Mouse (Mus musculus): ENCODE data around the gene Klhl12. TPM values are rescaled to one million over a fixed set of nuclear protein-coding genes. Genes with fewer than 3 reads are reported as not detected.

The Klhl12 gene
- 31.7 and 33.1 TPM in 2 replicates for polyA plus RNA-seq (2015; fragmentation: Nextera tagmentation; extraction: Ambion mirVana)

DNA sequence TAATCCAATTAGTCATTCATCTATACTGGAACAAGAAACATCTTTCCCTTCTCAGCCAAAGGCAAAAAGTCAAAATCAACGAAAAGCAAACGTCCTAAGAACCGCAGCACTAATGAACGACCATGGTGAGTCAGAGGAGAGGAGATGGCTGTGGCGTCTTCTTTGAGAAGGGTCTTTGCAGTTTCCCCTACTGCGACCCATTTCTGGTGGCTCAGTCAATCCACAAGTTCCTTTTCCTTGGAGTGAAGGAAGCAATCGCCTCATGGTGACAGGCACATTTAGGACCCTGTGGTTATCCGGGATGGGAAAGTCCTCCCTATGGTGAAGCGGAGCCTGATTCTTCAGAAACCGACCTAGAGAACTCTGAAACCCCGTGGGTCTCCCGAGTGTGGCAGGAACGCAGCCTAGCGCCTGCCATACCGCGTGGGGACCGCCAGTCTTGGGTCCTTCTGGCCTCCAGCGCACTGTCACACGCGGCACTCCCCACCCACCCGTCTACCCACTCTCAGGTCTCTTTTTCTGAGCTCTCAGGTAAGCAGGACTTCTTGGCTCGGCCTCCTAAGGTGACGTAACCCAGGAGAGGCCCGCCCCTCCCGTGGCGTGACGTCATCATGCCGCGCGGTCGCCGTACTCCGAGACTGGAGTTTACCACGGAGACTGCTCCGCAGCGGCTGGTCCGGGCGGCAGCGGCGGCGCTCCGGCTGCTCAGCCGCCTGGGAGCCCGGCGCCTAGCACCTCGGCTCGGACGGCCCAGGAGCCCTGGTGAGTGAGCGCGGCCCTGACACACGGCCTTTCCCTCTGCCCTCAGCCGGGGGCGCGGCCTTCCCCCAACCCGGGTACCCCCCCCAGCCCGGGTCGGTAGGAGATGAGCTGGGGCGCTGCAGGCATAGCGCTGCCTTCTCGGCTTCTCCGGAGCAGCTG lies at the start of gene Klhl12:
Gene Klhl12, plus strand, starts transcription at position 628 of the 921 bp plus-strand sequence.
- H3K36me3 ChIP-seq, result peaks cover 18% of the 10 kb centered on the region
- 1% methylated on average over 54 of the region's 61 CpGs for WGBS
- H3K27me3 ChIP-seq, result no peaks in the 10 kb centered on the region
- H3K4me2 ChIP-seq, result peak within 1 kb of the TSS; percentile 78
- peaks cover 21% of the 10 kb centered on the region for H3K4me1 ChIP-seq
- H3K9ac ChIP-seq, result peak within 1 kb of the TSS; percentile 95
- ATAC-seq (ENCODE audit: insufficient number of reproducible peaks, insufficient read depth, low FRiP score, low TSS enrichment, low read depth), result peak; percentile 89
- H3K9me3 ChIP-seq, result no peaks in the 10 kb centered on the region
- H3K4me3 ChIP-seq, result peak within 1 kb of the TSS; percentile 97
- H3K27ac ChIP-seq, result peak within 1 kb of the TSS; percentile 85

DNA sequence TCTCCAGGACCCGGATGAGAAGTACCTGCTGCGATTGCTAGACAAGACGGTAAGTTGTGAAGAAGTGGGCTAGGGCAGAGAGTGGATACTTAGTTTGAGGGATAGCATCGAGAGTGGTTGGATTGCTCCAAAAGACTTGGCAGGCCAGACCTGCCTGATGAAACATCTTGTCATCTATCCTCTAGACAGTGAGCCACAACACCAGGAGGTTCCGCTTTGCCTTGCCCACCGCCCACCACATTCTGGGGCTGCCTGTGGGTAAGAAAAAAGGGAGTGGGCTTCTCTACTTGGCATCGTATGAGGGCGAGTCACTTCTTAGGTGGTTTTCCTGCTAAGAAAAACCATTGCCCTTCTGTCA lies 48.9 kb upstream of the Klhl12 start:
- Histone ChIP-seq H3K4me1 (peaks cover 25% of the 10 kb centered on the region), H3K9me3 (no peaks in the 10 kb centered on the region), H3K9ac (peak overlapping the region; percentile 80), H3K36me3 (peaks cover 37% of the 10 kb centered on the region), H3K27ac (peak overlapping the region; percentile 81), H3K4me3 (peak overlapping the region; percentile 77), H3K4me2 (peak overlapping the region; percentile 78), H3K27me3 (no peaks in the 10 kb centered on the region)
- 29% methylated on average over 8 of the region's 8 CpGs for WGBS
- ATAC-seq (ENCODE audit: insufficient number of reproducible peaks, insufficient read depth, low FRiP score, low TSS enrichment, low read depth), result peak; percentile 39; the same call in 1 of the 2 replicates

DNA sequence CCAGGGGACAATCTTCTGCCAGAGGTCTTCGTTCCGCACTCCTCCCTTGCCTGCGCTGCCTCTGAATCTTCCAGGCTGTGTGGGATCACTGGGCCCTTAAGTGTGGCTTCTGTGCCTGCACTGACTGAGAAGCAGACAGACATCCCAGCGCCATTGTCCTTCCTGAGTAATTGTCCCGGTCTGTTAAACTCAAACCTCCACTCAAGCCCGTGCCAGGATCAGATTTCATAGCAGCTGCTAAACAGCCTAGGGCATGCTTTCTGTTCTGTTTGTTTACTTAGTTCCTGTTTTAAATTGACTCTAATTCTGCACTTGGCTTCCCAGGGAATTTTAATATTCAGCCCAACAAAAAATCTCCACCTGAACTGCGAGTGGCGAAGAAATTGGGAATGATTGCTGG lies 47.3 kb upstream of the Klhl12 start:
- H3K27ac ChIP-seq, result no peak overlapping the region
- no peak overlapping the region for H3K4me2 ChIP-seq
- WGBS, result 56% methylated on average over 8 of the region's 8 CpGs
- H3K36me3 ChIP-seq, result peaks cover 43% of the 10 kb centered on the region
- 0 out of 2 replicates have a peak overlapping the region, but pooled peaks have one; percentile 16 for H3K9ac ChIP-seq
- no peak overlapping the region for H3K4me3 ChIP-seq
- H3K4me1 ChIP-seq, result peaks cover 25% of the 10 kb centered on the region
- H3K9me3 ChIP-seq, result no peaks in the 10 kb centered on the region
- no peak for ATAC-seq (ENCODE audit: insufficient number of reproducible peaks, insufficient read depth, low FRiP score, low TSS enrichment, low read depth)
- H3K27me3 ChIP-seq, result no peaks in the 10 kb centered on the region

DNA sequence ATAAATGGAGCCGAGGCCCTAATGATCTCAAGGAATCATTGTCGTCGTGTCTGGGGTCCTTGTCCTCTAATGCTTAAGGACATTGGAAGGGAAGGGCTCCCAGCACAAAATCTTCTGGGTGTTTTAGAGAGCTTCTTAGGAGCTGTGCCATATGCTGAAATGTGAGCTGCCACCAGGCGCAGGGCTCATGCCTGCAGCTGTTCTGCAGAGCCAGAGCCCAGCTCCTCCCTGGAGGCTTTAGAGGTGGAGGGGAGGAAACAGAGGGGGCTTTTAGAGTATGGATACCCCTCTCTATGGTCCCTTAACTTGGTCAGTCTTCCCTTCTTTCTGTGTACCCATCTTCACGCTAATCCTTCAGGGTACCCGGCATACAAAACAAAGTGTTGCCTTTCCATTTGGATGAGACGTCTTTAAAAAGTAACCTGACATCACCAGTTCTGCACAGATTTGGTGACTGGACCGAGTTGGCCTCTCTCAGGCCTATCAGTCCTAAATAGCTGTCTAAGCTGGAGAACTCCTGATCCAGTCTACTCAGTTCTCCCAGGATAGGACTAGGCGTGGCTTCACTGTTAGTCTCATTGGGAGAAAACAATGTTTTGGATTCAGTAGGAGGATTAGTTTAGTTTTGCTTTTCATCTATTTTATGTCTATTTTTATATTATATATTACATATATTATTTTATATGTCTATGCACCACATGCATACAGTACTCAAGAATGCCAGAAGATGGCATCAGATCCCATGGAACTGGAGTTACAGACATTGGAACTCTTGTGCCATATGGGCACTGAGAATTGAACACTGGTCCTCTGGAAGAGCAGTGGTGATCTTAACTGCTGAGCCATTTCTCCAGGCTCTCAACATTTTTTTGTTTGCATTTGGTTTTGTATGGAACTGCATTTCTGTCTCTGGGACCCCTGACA lies 43.4 kb upstream of the Klhl12 start:
- H3K4me1 ChIP-seq, result peaks cover 35% of the 10 kb centered on the region
- H3K9ac ChIP-seq, result no peak overlapping the region
- H3K4me3 ChIP-seq, result no peak overlapping the region
- H3K9me3 ChIP-seq, result no peaks in the 10 kb centered on the region
- no peak for ATAC-seq (ENCODE audit: insufficient number of reproducible peaks, insufficient read depth, low FRiP score, low TSS enrichment, low read depth)
- no peak overlapping the region for H3K27ac ChIP-seq
- peaks cover 43% of the 10 kb centered on the region for H3K36me3 ChIP-seq
- no peak overlapping the region for H3K4me2 ChIP-seq
- 86% methylated on average over 9 of the region's 9 CpGs for WGBS
- no peaks in the 10 kb centered on the region for H3K27me3 ChIP-seq

DNA sequence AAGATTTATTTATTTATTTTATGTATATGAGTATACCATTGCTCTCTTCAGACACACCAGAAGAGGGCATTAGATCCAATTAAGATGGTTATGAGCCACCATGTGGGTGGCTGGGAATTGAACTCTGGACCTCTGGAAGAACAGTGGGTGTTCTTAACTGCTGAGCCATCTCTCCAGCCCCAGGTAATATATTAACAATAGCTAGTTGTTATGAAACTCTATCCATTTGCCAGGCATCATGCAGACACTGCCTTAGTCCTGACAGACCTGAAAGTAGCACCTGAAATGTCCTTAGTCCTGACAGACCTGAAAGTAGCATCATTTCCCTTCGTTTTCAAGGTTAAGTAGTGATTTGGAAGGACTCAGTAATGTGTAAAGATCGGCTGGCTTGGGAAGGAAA lies 41.3 kb upstream of the Klhl12 start:
- Histone ChIP-seq H3K4me2 (peak overlapping the region; percentile 61), H3K27ac (peak overlapping the region; percentile 97), H3K4me3 (no peak overlapping the region), H3K27me3 (no peaks in the 10 kb centered on the region), H3K36me3 (peaks cover 27% of the 10 kb centered on the region), H3K4me1 (peaks cover 41% of the 10 kb centered on the region), H3K9me3 (no peaks in the 10 kb centered on the region), H3K9ac (no peak overlapping the region)
- 42% methylated on average over 2 of the region's 2 CpGs for WGBS
- no peak for ATAC-seq (ENCODE audit: insufficient number of reproducible peaks, insufficient read depth, low FRiP score, low TSS enrichment, low read depth)

DNA sequence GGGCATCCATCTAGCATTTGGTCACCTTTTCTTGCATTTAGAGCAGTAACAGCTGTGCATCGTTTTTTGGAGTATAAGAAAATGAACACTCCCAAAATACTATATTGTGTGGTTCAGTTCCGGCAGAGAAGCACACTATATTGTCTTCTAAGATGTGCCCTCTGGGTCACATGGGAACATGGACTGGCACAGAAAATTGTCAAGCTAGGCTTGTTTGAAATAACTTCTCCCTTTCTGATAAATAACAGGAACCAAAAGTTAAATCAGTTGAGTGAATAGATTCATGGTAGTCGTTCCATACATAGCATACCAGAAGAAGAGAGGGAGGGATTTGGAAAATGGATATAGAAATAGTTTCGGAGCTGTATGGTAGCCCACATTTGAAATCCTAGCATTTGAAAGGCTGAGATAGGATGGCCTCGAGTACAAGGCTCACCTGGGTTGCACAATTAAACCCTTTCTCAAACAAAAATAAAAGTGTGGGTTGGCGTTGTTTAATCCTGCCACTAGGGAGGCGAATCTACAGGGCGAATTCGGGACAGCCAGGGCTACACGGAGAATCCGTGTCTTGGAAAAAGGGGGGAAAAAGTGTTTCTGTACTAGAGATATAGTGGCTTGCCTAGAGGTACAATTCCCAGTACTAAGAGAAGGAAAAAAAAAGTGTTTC lies 40.7 kb upstream of the Klhl12 start:
- 12% methylated on average over 11 of the region's 11 CpGs for WGBS
- ATAC-seq (ENCODE audit: insufficient number of reproducible peaks, insufficient read depth, low FRiP score, low TSS enrichment, low read depth), result no peak
- Histone ChIP-seq H3K27me3 (no peaks in the 10 kb centered on the region), H3K36me3 (peaks cover 23% of the 10 kb centered on the region), H3K9me3 (no peaks in the 10 kb centered on the region), H3K4me1 (peaks cover 47% of the 10 kb centered on the region), H3K27ac (peak overlapping the region; percentile 97), H3K4me2 (peak overlapping the region; percentile 61), H3K9ac (peak overlapping the region; percentile 95), H3K4me3 (peak overlapping the region; percentile 86)

DNA sequence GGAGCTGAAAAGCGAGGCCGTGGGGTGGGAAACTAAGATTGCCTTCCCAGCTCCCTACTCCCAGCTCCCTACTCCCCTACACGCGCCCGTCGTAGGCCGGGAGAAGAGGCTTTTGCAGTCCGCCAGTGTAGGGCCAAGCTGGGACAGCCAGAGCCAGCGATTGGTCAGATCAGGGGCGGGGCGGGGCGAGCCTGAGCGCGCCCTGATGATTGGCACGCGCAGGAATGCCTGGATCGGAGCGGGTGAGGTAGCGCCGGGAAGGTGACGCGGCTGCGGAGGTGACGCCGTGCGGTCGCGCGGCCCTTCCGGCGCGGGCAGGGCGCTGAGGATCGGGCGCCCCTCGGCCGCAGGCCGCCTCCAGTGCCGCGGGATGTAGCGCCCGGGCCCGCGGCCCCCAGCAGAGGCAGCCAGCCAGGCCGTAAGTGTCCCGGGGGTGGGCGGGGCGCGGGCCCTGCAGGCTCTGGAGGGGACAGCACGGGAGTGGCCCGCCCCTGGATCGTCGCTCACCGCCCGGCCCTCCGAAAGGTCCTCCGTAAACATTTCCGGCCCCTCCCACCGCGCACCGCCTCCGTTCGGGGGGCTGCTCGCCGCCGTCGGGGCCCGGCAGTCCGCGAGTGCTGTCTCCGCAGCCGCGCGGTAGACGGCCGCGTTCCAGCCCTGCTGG lies 40.0 kb upstream of the Klhl12 start, which contains the start of gene Adipor1:
Gene Adipor1, plus strand, starts transcription at position 211 of the 664 bp plus-strand sequence.
- Histone ChIP-seq H3K27ac (peak within 1 kb of the TSS; percentile 97), H3K27me3 (no peaks in the 10 kb centered on the region), H3K4me1 (peaks cover 52% of the 10 kb centered on the region), H3K9ac (peak within 1 kb of the TSS; percentile 95), H3K4me2 (peak within 1 kb of the TSS; percentile 61), H3K36me3 (peaks cover 16% of the 10 kb centered on the region), H3K4me3 (peak within 1 kb of the TSS; percentile 86), H3K9me3 (no peaks in the 10 kb centered on the region)
- WGBS, result under 1% methylated on average over 67 of the region's 77 CpGs
- ATAC-seq (ENCODE audit: insufficient number of reproducible peaks, insufficient read depth, low FRiP score, low TSS enrichment, low read depth), result peak; percentile 100

DNA sequence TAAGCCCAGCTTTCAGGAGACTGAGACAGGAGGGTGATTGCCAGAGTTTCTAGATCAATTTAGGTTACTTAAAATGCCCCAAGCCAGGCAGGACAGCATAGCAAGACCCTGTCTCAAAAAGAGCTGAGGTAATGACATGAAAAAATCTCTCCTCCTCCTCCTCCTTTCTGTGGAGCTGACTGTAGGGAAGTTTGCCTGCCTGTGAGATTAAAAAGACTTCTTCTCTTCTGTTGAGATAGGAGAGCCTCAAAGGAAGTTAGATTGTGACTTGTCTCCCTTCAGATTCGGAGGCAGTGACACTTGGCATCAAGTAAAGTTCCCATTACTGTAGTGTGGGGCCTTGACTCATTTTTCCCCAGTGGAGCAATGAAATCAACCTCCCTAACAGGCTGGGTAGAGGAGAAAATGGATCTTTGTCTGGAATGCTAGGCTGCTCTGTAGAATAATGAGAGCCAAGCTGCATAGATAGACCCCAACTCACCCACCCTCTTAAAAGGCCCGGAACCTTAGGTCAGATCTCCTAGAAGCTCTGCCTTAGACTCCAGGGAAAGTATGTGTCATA lies 36.8 kb upstream of the Klhl12 start:
- H3K4me1 ChIP-seq, result peaks cover 55% of the 10 kb centered on the region
- H3K9me3 ChIP-seq, result no peaks in the 10 kb centered on the region
- 0 out of 2 replicates have a peak overlapping the region, but pooled peaks have one; percentile 23 for H3K9ac ChIP-seq
- no peaks in the 10 kb centered on the region for H3K27me3 ChIP-seq
- ATAC-seq (ENCODE audit: insufficient number of reproducible peaks, insufficient read depth, low FRiP score, low TSS enrichment, low read depth), result no peak
- H3K4me2 ChIP-seq, result no peak overlapping the region
- WGBS, result 82% methylated on average over 2 of the region's 2 CpGs
- no peak overlapping the region for H3K4me3 ChIP-seq
- H3K36me3 ChIP-seq, result peaks cover 9% of the 10 kb centered on the region
- 0 out of 2 replicates have a peak overlapping the region, but pooled peaks have one; percentile 28 for H3K27ac ChIP-seq

DNA sequence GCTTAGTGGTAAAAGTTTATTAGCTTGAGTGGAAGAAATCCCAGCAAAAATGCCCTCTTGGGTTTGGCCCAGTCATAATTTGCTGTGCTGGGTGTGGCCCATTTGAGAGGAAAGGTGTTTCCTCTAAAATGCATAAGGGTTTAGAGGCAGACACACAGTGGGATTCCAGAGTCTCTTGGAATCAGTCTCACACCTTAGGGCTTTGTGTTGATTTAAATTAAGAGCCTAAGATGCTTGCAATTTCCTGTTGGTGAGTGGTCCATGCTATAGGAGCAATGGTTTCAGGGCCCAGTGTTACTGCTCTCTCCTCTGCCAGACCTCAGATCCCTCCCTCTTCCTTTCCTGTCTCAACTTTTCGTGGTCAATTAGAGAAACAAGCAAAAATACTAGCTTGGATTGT lies 36.2 kb upstream of the Klhl12 start:
- 55% methylated on average over 1 of the region's 1 CpGs for WGBS
- H3K4me1 ChIP-seq, result peaks cover 53% of the 10 kb centered on the region
- no peaks in the 10 kb centered on the region for H3K27me3 ChIP-seq
- H3K4me3 ChIP-seq, result no peak overlapping the region
- no peak overlapping the region for H3K4me2 ChIP-seq
- no peaks in the 10 kb centered on the region for H3K9me3 ChIP-seq
- ATAC-seq (ENCODE audit: insufficient number of reproducible peaks, insufficient read depth, low FRiP score, low TSS enrichment, low read depth), result no peak
- H3K9ac ChIP-seq, result no peak overlapping the region
- peak overlapping the region; percentile 28; the same call in 1 of the 2 replicates for H3K27ac ChIP-seq
- peaks cover 16% of the 10 kb centered on the region for H3K36me3 ChIP-seq

DNA sequence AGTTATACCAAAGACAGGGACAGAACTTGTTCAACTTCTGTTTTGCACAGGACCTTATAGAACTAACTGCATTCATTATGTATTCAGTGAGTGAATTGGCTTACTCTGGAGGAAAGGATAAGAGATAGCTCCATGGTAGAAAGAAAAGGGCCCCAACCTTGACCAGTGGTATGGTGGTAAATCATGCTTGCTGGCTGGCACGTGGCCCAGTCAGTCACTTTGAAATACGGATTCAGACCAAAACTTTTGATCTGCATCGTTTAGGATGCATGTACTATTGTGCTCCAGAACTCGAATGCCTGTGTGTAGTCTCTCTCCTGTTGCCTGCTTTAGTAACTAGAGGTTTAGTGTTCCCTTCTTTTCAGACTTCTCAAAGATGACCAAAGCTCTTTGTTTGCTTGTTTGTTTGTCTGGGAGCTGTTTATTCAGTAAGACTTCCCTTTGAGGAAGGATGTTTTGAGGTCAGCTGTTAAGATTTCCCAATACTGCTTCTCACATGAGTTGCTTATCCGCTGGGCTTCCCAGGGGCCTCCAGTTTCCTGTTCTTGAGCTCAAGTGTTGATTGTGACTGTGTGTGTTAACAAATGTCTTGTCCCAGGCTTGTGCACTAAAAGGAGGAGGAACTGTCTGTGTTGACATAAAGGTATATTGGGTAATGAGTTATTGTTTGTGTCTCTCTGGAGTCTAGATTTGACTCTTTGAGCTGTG lies 35.4 kb upstream of the Klhl12 start:
- peaks cover 47% of the 10 kb centered on the region for H3K4me1 ChIP-seq
- no peak overlapping the region for H3K9ac ChIP-seq
- peaks cover 23% of the 10 kb centered on the region for H3K36me3 ChIP-seq
- H3K4me2 ChIP-seq, result peak overlapping the region; percentile 10; the same call in 1 of the 2 replicates
- H3K9me3 ChIP-seq, result no peaks in the 10 kb centered on the region
- 63% methylated on average over 5 of the region's 5 CpGs for WGBS
- no peaks in the 10 kb centered on the region for H3K27me3 ChIP-seq
- ATAC-seq (ENCODE audit: insufficient number of reproducible peaks, insufficient read depth, low FRiP score, low TSS enrichment, low read depth), result no peak
- no peak overlapping the region for H3K27ac ChIP-seq
- no peak overlapping the region for H3K4me3 ChIP-seq
